Mouse (Mus musculus) G1E (cell line): Measurements from ENCODE around the gene Abi3bp.

Experiments
- CTCF ChIP-seq: IDR thresholded peaks from 2 replicates; pipeline ENCODE4 v1.5.1; 2012; ENCODE audit warnings: low read depth, low read length, inconsistent platforms, mixed read lengths
- TAL1 ChIP-seq: conservative IDR thresholded peaks from 2 replicates; pipeline ENCODE4 v1.6.1; 2012; ENCODE audit warnings: low read depth, low read length, inconsistent platforms, mixed read lengths

DNA sequence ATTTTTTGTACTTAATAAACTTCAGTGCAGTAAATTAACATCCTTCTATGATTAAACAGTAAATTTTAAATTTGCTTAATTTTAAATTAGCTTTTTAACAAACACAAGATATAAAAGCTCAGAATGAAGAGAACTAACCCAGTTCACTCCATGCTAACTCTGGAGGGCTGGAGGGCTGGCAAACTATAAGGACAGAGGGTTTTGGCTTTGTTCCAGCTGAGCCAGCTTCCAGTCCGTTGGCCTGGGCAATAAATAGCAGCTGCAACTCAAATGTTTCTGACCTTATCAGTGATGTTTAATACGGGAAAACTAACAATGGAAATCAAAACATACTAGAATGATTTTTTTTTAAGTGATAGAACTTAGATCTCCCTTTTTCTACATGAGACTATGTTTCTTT, 167.6 kb downstream of the Abi3bp start:
- no peak for TF ChIP-seq CTCF
- no peak for TF ChIP-seq TAL1
